Mouse (Mus musculus) lung, postnatal 14 days (tissue): Measurements from ENCODE around the gene Cemip.

ENCODE experiments used
- DNase-seq: peaks from one replicate; pipeline ENCODE4 v3.0.0; 2021

Cemip gene

GRCm38 (mm10) chr7:84090793-84091192 lies 4.5 kb upstream of the Cemip start:
- DNase-seq: no peak

GRCm38 (mm10) chr7:84089777-84090176 lies 3.5 kb upstream of the Cemip start:
- DNase-seq: peak; percentile 20

DNA sequence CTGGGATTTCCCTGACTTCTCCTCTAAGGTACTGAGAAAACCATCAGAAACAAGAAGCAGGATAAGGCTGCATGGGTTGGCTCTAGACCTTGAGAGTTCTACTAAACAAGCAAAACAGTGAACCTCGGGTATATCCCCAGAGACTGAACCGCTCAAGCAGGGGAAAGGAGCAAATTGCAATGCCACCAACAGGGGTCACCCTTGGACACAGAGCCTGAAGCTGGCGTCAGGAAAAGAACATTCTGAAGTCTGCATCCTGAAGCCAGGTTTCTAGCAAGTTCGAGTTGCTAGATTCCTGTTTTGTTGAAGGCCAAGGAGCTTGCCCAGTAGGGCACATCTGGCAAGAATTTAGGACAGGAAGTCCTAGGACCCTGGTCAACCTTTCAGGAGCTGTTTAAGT lies 2.7 kb upstream of the Cemip start:
- peak; percentile 90 for DNase-seq

DNA sequence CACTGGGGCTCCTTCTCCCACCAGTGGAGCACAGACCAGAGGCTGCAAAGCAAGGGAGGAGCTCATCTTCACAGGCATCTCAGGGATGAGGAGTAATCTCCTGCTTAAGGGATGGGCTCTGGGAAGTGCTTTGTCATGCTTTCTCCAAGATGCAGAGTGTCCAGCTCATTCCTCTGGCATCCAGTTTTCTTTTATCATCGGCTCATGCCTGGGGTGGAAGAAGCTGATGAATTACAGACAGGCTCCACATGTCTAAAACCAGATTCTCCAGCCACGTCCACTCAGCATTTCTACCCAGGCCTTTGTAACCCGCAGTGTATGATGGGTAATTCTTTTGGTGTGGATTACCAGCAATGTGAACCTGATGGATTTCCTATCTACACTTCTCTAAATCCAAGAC lies 1.9 kb upstream of the Cemip start:
- DNase-seq: no peak

- DNase-seq: peak; percentile 83
Measured at GRCm38 (mm10) chr7:84085049-84085945, 1.0 kb downstream of the Cemip start.

- DNase-seq: no peak
Measured at GRCm38 (mm10) chr7:84077257-84078013, 8.9 kb downstream of the Cemip start.

DNA sequence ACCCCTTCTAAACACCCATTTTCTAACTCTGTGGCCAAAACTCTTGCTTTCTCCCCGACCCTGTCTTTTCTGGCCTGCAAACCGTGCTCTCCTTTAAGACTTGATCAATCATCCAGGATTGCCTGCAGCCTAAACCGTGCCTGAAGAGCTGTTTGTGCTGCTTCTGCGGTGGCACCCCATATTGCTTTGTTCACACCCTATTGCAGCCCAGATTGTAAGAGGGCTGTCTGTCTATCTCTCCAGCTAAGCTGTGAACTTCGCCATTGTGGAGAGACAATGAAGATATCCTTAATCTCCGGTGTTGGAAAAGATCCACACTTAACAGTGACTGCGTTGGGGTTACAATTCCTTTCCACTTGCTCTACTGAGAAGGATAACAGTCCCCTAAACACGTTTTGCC lies 12.0 kb downstream of the Cemip start:
- DNase-seq: no peak

- no peak for DNase-seq
Measured at GRCm38 (mm10) chr7:84073856-84074255, 12.4 kb downstream of the Cemip start.

DNA sequence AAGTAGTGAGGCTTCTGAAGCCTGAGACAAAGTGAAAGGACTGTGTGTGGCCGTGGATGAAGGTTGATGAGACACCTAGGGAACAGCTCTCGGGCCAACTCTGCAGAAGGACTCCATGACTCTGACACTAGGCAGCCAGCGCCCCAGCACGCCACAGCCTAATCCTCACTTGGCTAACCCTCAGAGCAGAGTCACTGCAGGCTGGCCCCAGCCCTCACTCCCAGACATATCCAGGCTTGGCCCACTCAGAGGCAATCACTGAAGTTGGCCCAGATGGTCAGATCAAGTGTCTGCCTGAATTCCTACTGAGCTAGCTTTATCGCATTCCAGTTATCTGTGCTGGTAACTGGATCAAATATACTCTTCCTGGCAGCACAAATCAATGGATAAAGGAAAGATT lies 17.4 kb downstream of the Cemip start:
- no peak for DNase-seq

DNA sequence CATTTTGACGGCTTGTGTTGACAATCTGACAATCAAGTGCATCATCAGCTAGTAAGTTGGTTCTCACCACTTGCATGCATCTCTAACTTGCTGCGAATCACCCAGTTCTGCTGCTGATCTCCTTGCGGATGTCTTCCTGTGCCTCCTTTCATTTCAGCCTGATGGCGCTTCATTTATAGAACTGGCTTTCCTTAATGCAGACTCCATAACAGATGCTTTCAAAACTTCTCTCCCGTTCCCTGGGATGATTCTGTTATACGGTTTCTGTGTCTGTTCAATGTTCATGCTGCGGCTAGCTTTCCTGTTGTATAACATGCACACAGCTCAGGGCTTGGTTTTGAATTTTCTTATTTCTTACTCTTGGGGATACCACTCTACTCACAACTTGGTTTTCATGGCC lies 26.5 kb downstream of the Cemip start:
- DNase-seq: no peak

DNA sequence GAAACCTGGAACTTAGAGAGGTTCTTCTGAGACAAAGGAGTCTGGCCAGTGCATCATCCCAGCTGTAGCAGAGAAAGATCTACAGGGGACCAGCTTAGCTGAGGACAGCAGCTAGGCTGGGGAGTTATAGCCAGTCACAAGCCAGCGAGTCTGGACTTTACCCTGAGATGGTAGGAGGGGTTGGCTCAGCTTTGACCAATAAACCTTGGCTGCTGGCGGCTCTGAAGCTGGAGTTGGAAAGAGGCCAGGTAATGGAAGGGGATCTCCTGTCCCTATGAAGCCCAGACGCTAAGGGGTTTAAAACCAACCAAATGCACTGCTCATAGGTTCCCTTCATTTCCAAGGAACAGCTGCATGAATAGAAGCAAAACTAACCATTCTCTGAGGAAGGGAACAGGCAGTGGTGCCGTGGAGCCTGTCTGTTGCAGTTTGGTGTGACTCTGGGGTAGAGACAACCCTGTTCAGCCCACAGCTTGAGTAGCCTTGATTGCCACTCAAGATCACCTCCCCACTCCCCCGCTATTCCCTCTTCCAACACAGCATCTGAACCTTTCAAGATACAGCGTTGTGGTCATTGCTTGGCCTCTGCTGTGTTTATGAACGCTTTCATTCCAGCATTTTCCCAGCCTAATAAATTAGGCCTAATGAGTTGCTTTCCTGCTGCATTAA lies 30.2 kb downstream of the Cemip start:
- DNase-seq: peak; percentile 7

- DNase-seq: no peak
Measured at GRCm38 (mm10) chr7:84053856-84054255, 32.4 kb downstream of the Cemip start.

DNA sequence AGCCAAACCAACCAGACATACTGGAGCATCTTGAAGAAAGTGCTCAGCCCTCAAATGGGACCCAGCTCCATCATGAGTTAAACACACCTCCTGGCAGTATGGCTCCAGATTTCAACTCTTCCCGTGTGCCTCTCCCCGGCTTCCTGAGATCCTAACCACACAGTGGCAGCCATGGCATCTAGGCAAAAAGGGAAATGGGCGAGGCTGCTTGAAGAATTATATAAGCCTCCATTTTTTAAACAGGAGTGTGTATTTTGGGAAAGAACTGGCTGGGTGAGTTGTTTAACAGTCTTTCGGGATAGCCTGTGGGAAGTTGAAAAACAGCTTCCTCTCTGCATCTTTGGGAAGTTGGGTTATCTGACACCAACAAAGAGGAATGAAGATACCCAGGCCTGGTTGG lies 34.9 kb downstream of the Cemip start:
- no peak for DNase-seq

DNA sequence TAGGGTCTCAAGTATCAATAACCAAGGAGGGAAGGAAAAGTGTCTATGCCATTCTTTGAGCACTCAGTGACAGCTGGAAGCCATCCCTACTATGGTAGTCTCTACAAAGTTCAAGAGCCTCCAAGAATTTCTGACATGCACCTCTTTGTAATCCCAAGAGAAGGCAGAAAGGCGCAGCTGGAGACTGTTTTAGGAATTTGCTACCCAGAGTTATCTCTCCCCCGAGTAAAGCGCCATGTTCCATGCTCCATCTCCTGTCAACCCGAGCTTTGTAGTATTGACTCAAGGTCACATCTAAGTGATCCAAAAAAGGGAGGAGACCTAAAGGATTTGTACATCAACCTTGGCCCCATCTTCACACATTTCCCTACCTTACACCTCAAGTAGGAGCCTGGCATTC lies 40.8 kb downstream of the Cemip start:
- DNase-seq: no peak

- no peak for DNase-seq
Measured at GRCm38 (mm10) chr7:84044581-84045290, 41.6 kb downstream of the Cemip start.

GRCm38 (mm10) chr7:84042726-84043125 lies 43.6 kb downstream of the Cemip start:
- no peak for DNase-seq

DNA sequence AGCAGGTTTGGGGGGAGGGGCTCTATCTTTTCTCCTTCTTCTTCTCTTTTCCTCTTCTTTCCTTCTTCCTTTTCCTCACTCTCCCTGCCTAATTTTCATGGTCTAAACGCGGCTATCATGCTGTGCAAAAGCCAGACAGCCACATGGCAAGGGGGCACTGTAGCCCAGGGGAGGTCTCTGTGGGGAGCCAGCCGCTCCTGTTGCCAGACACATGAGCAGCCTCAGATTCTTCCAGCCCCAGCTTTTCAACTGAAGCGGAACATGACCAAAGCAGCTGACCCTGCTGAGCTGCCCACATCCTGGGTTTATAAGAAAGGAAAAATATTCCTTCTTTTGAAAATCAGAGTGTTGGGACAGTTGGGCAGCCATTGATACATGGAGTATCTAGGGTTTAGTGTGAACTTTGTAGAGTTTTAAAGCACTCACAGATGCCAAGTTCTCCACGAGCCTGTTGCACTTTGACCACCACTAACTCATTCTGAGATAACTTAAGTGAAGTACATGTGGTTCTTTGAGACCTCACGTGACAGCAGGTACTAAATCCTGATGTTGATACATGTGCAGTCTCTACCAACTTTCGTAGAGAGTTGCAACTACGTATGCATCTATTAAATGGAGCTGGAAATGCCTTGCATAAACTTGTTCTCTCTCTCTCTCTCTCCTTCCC lies 46.3 kb downstream of the Cemip start:
- DNase-seq: no peak

DNA sequence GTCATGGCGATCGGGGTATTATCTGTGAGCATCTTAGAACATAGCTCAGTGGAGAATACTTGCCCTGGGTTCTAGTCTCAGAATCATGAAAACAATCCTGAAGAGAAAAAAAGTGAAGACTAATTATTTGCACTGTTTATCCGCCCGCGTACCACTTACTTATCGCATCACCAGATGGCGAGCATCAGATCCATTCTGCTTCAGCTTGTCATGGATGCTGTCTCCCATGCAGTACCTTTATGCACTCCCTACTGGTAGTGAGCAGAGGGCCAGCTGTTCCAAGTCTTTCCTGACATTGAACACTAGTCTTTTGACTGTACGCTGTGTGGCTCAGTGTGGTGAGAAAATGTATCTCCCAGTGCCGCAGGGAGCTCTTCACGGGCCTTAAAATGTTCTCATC lies 47.7 kb downstream of the Cemip start:
- no peak for DNase-seq

DNA sequence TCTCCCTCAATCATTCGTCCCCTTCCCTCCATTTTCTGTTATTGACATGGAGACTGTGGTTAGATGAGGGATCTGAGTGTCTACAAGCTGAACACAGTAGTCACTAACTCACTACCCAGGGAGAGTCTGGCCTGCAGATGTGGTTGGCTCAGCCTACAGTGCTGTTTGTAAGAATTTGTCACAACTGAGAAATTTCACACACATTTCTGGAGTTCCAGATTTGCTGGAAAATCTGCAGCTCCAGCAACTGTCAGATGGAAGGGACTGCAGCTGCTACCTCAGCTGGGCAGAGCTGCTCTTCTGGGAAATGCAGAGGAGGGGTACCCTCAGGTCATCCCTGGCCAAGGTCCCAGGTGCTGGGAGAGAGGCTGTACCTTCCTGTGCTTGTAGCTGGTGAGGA lies 53.5 kb downstream of the Cemip start:
- DNase-seq: no peak

DNA sequence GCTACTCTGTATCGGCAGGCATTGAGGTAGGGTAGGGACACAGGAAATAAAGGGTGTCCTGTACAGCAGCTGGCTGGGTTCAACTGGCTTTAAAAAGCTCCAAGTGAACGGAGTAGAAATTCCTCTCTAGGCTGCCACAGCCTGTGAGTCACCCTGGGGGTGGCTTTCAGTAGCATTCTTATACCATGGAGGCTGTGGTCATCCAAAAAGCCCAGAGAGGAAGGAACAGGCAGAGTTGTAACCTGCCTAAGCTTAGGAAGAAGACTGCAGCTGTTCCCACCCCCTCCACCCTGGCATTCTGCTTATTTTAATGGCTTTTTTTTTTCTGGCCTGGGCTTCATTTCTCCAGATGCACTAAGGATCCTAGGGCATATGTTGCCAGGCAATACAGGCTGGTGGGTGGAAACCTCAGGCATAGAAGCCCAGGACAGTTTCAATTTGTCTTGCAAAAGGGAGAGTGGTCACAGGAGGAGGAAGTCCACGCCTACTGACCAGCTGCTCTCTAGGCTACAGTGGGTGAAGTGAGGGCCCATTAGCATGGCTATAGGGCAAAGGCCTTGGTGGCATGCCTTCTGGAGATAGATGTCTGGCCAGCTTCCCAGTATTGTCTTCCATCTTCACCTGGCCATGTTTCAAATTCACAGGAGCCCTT lies 57.1 kb downstream of the Cemip start:
- no peak for DNase-seq

DNA sequence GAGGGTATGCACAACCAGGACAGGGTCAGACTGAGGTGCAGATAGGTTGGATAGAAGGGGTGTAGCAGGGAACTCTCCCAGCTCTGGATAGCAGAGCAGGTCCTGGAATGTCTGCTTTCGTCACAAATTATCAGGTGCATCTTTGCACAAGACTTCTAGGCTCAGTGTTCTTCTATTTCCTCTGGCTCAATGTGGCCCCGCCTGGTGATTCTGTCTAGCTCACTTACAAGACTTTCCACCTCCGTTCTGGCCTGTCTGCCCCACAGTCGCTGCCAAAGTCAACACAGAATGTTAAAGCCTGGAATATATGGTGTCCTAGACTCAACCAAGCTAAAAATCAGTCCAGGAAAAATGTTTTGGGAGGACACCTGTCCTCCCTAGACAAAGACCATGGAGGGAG lies 57.9 kb downstream of the Cemip start:
- no peak for DNase-seq
